Mouse (Mus musculus) urinary bladder, postnatal 14 days (tissue): Measurements from ENCODE around the gene Rassf4.

Experiments
- DNase-seq: peaks from one replicate; pipeline ENCODE4 v3.0.0; 2021; ENCODE audit warnings: low spot score

The Rassf4 gene

GRCm38 (mm10) chr6:116671031-116671430, 2.7 kb downstream of the Rassf4 start:
- DNase-seq: no peak

- DNase-seq: no peak
These were observed 3.6 kb downstream of the Rassf4 start for GRCm38 (mm10) chr6:116670144-116670543.

GRCm38 (mm10) chr6:116668682-116669470, 4.9 kb downstream of the Rassf4 start:
- DNase-seq: no peak

GRCm38 (mm10) chr6:116667382-116667781, 6.4 kb downstream of the Rassf4 start:
- no peak for DNase-seq

- DNase-seq: no peak
These were observed 6.9 kb downstream of the Rassf4 start for GRCm38 (mm10) chr6:116666892-116667291.

- DNase-seq: no peak
These were observed 7.5 kb downstream of the Rassf4 start for GRCm38 (mm10) chr6:116666085-116666750.

- no peak for DNase-seq
These were observed 8.9 kb downstream of the Rassf4 start for GRCm38 (mm10) chr6:116664830-116665229.

- DNase-seq: no peak
These were observed 9.7 kb downstream of the Rassf4 start for GRCm38 (mm10) chr6:116664031-116664430.

GRCm38 (mm10) chr6:116663364-116663763, 10.4 kb downstream of the Rassf4 start:
- DNase-seq: no peak

- peak; percentile 64 for DNase-seq
These were observed 19.9 kb downstream of the Rassf4 start for GRCm38 (mm10) chr6:116653684-116654454.

- no peak for DNase-seq
These were observed 20.6 kb downstream of the Rassf4 start for GRCm38 (mm10) chr6:116653191-116653590.

- DNase-seq: peak; percentile 50
These were observed 22.2 kb downstream of the Rassf4 start for GRCm38 (mm10) chr6:116651437-116652118.

GRCm38 (mm10) chr6:116650406-116650805, 23.3 kb downstream of the Rassf4 start, which contains the start of gene Depp1:
TSS of gene Depp1 (plus strand) at chr6:116650609.
- DNase-seq: peak; percentile 75

- peak; percentile 35 for DNase-seq
These were observed 23.9 kb downstream of the Rassf4 start for GRCm38 (mm10) chr6:116649811-116650210.

- DNase-seq: peak; percentile 41
These were observed 26.0 kb downstream of the Rassf4 start for GRCm38 (mm10) chr6:116647763-116648162.

GRCm38 (mm10) chr6:116644335-116644734, 29.4 kb downstream of the Rassf4 start:
- no peak for DNase-seq

GRCm38 (mm10) chr6:116643881-116644280, 29.9 kb downstream of the Rassf4 start:
- no peak for DNase-seq

GRCm38 (mm10) chr6:116642942-116643341, 30.8 kb downstream of the Rassf4 start:
- DNase-seq: no peak

- DNase-seq: no peak
These were observed 34.1 kb downstream of the Rassf4 start for GRCm38 (mm10) chr6:116639663-116640062.

GRCm38 (mm10) chr6:116638871-116639270, 34.9 kb downstream of the Rassf4 start:
- DNase-seq: no peak

GRCm38 (mm10) chr6:116637496-116637895, 36.3 kb downstream of the Rassf4 start:
- no peak for DNase-seq
